Mouse (Mus musculus) liver, postnatal 0 days (tissue): ENCODE data around the gene Prox2.

ENCODE experiments used
- CTCF ChIP-seq: sonication (generic); IDR thresholded peaks from 2 replicates; pipeline ENCODE4 v1.5.1; 2016; ENCODE audit warnings: antibody characterized with exemption, low read depth
- EP300 ChIP-seq: IDR thresholded peaks from 2 replicates; pipeline ENCODE4 v1.6.1; 2016; ENCODE audit warnings: antibody characterized with exemption, low read depth, mild to moderate bottlenecking

DNA sequence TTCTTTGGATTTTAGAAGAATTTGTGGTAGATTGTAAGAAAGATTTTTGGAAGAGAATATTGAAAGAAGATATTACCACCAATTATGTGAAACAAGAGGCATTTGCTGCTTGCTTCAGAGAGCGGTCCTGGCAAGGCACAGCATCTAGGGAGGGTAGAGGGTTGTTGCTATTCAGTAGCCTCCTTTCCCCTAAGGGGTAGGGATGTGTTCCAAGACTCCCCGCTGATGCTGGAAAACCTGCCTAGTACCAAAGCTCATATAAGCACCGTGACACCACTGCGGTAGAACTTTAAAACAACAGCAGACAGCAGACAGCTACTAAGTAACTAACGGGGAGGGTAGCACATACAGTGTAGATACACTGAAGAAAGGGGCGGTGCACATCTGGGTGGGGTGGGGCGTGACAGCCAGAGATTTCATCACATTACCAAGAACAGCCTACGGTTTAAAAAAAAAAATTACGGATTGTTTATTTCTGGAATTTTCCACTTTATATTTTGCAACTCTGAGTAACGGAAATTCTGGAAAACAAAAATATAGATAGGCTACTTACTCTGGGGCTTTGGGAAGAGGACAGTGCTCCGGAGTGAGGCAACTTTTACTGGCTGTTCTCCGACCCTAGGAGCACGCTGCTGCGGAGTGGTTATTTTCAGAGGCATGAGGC is 47.4 kb upstream of the Prox2 start:
- TF ChIP-seq CTCF (no peak), EP300 (no peak)
